Mouse (Mus musculus) neural tube, embryonic 13.5 days (tissue): ENCODE results near the gene Tmc6. TPM values are rescaled to one million over a fixed set of nuclear protein-coding genes. Genes with fewer than 3 reads are reported as not detected.
A peak's percentile ranks its signal among the peaks of the same experiment; 100 is the strongest.
"Not testable (repeated sequence)": the region's sequence is repeated elsewhere in the genome, so short reads cannot be mapped to it uniquely, and the experiment has no call there.

ENCODE experiments used
- ATAC-seq: fragments of 200-750 bp; cut with Nextera tagmentation; 2 replicates; pipeline ENCODE4 v1.8.0; 2017; ENCODE audit warnings: low read depth, mild to moderate bottlenecking, moderate TSS enrichment, moderate library complexity
- H3K27ac ChIP-seq: fragments of 300-500 bp; sonication (generic); replicated peaks from 2 replicates; pipeline ENCODE4 v1.5.1; 2015; ENCODE audit warnings: moderate library complexity, mild to moderate bottlenecking, inconsistent platforms
- H3K27me3 ChIP-seq: fragments of 300-500 bp; sonication (generic); 2 replicates; pipeline ENCODE4 v1.6.1; 2015; ENCODE audit warnings: mild to moderate bottlenecking, inconsistent platforms
- H3K36me3 ChIP-seq: fragments of 300-500 bp; sonication (generic); 2 replicates; pipeline ENCODE4 v1.6.1; 2015; ENCODE audit warnings: mild to moderate bottlenecking, inconsistent platforms
- H3K4me1 ChIP-seq: fragments of 300-500 bp; sonication (generic); replicated peaks from 2 replicates; pipeline ENCODE4 v1.6.1; 2015; ENCODE audit warnings: inconsistent platforms
- H3K4me2 ChIP-seq: fragments of 300-500 bp; sonication (generic); 2 replicates; pipeline ENCODE4 v1.6.1; 2015; ENCODE audit warnings: inconsistent platforms, mild to moderate bottlenecking, moderate library complexity
- H3K4me3 ChIP-seq: fragments of 300-500 bp; sonication (generic); 2 replicates; pipeline ENCODE4 v1.5.1; 2015; ENCODE audit warnings: mild to moderate bottlenecking, inconsistent platforms
- H3K9ac ChIP-seq: fragments of 300-500 bp; sonication (generic); 2 replicates; pipeline ENCODE4 v1.6.1; 2015; ENCODE audit warnings: moderate library complexity, mild to moderate bottlenecking, inconsistent platforms
- H3K9me3 ChIP-seq: fragments of 300-500 bp; sonication (generic); 2 replicates; pipeline ENCODE4 v1.6.1; 2016; ENCODE audit warnings: inconsistent platforms
- WGBS: fragments of 180-500 bp; shearing (Covaris S2); methylation state at CpG from one replicate; pipeline ENCODE4 v1.1.7; 2015; 5-methylcytosine and 5-hydroxymethylcytosine counted together
- polyA plus RNA-seq: library from polyadenylated mRNA; unstranded; fragments of >200 nt; fragmentation: Nextera tagmentation; extraction: Ambion mirVana; gene quantifications from 2 replicates; pipeline ENCODE4 v1.2.1, GENCODE M21; 2015

Tmc6 gene
- polyA plus RNA-seq, 1 experiment from 2014 or later, result 9.7 TPM

- peaks cover 11% of the 10 kb centered on the region for H3K4me1 ChIP-seq
- no peak for ATAC-seq
- H3K27ac ChIP-seq, result no peak overlapping the region
- no peaks in the 10 kb centered on the region for H3K36me3 ChIP-seq
- H3K27me3 ChIP-seq, result peaks cover 30% of the 10 kb centered on the region
- WGBS, result 7% methylated on average over 14 of the region's 14 CpGs
- H3K4me3 ChIP-seq, result no peak overlapping the region
- H3K9ac ChIP-seq, result no peak overlapping the region
- H3K9me3 ChIP-seq, result no peaks in the 10 kb centered on the region
- peak overlapping the region; percentile 30 for H3K4me2 ChIP-seq
These were observed 8.3 kb upstream of the Tmc6 start for GRCm38 (mm10) chr11:117790286-117790685.

- H3K27me3 ChIP-seq, result peaks cover 46% of the 10 kb centered on the region
- not testable (repeated sequence) for ATAC-seq, H3K9me3 ChIP-seq, H3K36me3 ChIP-seq, H3K4me3 ChIP-seq, H3K4me2 ChIP-seq, H3K9ac ChIP-seq, H3K27ac ChIP-seq
- H3K4me1 ChIP-seq, result peaks cover 13% of the 10 kb centered on the region
- WGBS, result 83% methylated on average over 7 of the region's 7 CpGs
These were observed 6.5 kb upstream of the Tmc6 start for GRCm38 (mm10) chr11:117788481-117788880.

GRCm38 (mm10) chr11:117786294-117786693 lies 4.3 kb upstream of the Tmc6 start:
- no peak for ATAC-seq
- Histone ChIP-seq H3K9me3 (no peaks in the 10 kb centered on the region), H3K27ac (no peak overlapping the region), H3K4me1 (peaks cover 27% of the 10 kb centered on the region), H3K27me3 (peaks cover 49% of the 10 kb centered on the region), H3K4me2 (no peak overlapping the region), H3K36me3 (no peaks in the 10 kb centered on the region), H3K9ac (no peak overlapping the region), H3K4me3 (no peak overlapping the region)
- 10% methylated on average over 10 of the region's 10 CpGs for WGBS

GRCm38 (mm10) chr11:117783683-117784309 lies 1.8 kb upstream of the Tmc6 start:
- H3K36me3 ChIP-seq, result no peaks in the 10 kb centered on the region
- H3K4me2 ChIP-seq, result peak overlapping the region; percentile 56
- H3K27ac ChIP-seq, result no peak overlapping the region
- ATAC-seq, result no peak
- peaks cover 54% of the 10 kb centered on the region for H3K27me3 ChIP-seq
- WGBS, result 28% methylated on average over 10 of the region's 10 CpGs
- peak overlapping the region; percentile 61 for H3K9ac ChIP-seq
- peaks cover 45% of the 10 kb centered on the region for H3K4me1 ChIP-seq
- H3K4me3 ChIP-seq, result no peak overlapping the region
- H3K9me3 ChIP-seq, result no peaks in the 10 kb centered on the region

- peak; percentile 27; the same call in 1 of the 2 replicates for ATAC-seq
- H3K4me3 ChIP-seq, result peak overlapping the region; percentile 26
- H3K4me1 ChIP-seq, result peaks cover 52% of the 10 kb centered on the region
- 5% methylated on average over 31 of the region's 31 CpGs for WGBS
- no peaks in the 10 kb centered on the region for H3K9me3 ChIP-seq
- H3K4me2 ChIP-seq, result peak overlapping the region; percentile 56
- H3K9ac ChIP-seq, result peak overlapping the region; percentile 61
- H3K27ac ChIP-seq, result 0 out of 2 replicates have a peak overlapping the region, but pooled peaks have one; percentile 42
- peaks cover 54% of the 10 kb centered on the region for H3K27me3 ChIP-seq
- H3K36me3 ChIP-seq, result no peaks in the 10 kb centered on the region
These were observed 1.1 kb upstream of the Tmc6 start for GRCm38 (mm10) chr11:117783089-117783488.

- H3K27me3 ChIP-seq, result peaks cover 54% of the 10 kb centered on the region
- 51% methylated on average over 9 of the region's 9 CpGs for WGBS
- ATAC-seq, result no peak
These were observed 672 bp upstream of the Tmc6 start for GRCm38 (mm10) chr11:117782705-117783034.

GRCm38 (mm10) chr11:117781199-117781821 lies 688 bp downstream of the Tmc6 start:
- peaks cover 58% of the 10 kb centered on the region for H3K4me1 ChIP-seq
- peak overlapping the region; percentile 57 for H3K4me2 ChIP-seq
- WGBS, result 23% methylated on average over 18 of the region's 18 CpGs
- H3K36me3 ChIP-seq, result no peaks in the 10 kb centered on the region
- peaks cover 54% of the 10 kb centered on the region for H3K27me3 ChIP-seq
- H3K9me3 ChIP-seq, result no peaks in the 10 kb centered on the region
- no peak for ATAC-seq
- peak overlapping the region; percentile 52 for H3K27ac ChIP-seq
- no peak overlapping the region for H3K9ac ChIP-seq
- peak overlapping the region; percentile 32; the same call in 1 of the 2 replicates for H3K4me3 ChIP-seq

More at GRCm38 (mm10) chr11:117782705-117783034, 672 bp upstream of the Tmc6 start:
- H3K4me3 ChIP-seq, result peak overlapping the region; percentile 26
- H3K36me3 ChIP-seq, result no peaks in the 10 kb centered on the region
- H3K4me2 ChIP-seq, result peak overlapping the region; percentile 56
- peak overlapping the region; percentile 61 for H3K9ac ChIP-seq
- H3K27ac ChIP-seq, result 0 out of 2 replicates have a peak overlapping the region, but pooled peaks have one; percentile 42
- peaks cover 56% of the 10 kb centered on the region for H3K4me1 ChIP-seq
- H3K9me3 ChIP-seq, result no peaks in the 10 kb centered on the region

GRCm38 (mm10) chr11:117780582-117781111 lies 1.4 kb downstream of the Tmc6 start:
- H3K36me3 ChIP-seq, result no peaks in the 10 kb centered on the region
- peak overlapping the region; percentile 66; the same call in 1 of the 2 replicates for H3K9ac ChIP-seq
- H3K27me3 ChIP-seq, result peaks cover 54% of the 10 kb centered on the region
- peak overlapping the region; percentile 32 for H3K4me3 ChIP-seq
- peak overlapping the region; percentile 78 for H3K27ac ChIP-seq
- no peaks in the 10 kb centered on the region for H3K9me3 ChIP-seq
- H3K4me2 ChIP-seq, result peak overlapping the region; percentile 57
- WGBS, result 6% methylated on average over 19 of the region's 19 CpGs
- no peak for ATAC-seq
- peaks cover 58% of the 10 kb centered on the region for H3K4me1 ChIP-seq

- peak overlapping the region; percentile 66 for H3K9ac ChIP-seq
- H3K4me2 ChIP-seq, result peak overlapping the region; percentile 57
- peak; percentile 17; the same call in 1 of the 2 replicates for ATAC-seq
- WGBS, result 4% methylated on average over 17 of the region's 17 CpGs
- H3K36me3 ChIP-seq, result no peaks in the 10 kb centered on the region
- peak overlapping the region; percentile 32 for H3K4me3 ChIP-seq
- H3K27me3 ChIP-seq, result peaks cover 49% of the 10 kb centered on the region
- no peaks in the 10 kb centered on the region for H3K9me3 ChIP-seq
- peaks cover 58% of the 10 kb centered on the region for H3K4me1 ChIP-seq
- peak overlapping the region; percentile 78 for H3K27ac ChIP-seq
These were observed 1.8 kb downstream of the Tmc6 start for GRCm38 (mm10) chr11:117780199-117780515.

- H3K9ac ChIP-seq, result peak overlapping the region; percentile 66
- no peaks in the 10 kb centered on the region for H3K9me3 ChIP-seq
- H3K4me3 ChIP-seq, result peak overlapping the region; percentile 32
- WGBS, result 3% methylated on average over 38 of the region's 38 CpGs
- no peaks in the 10 kb centered on the region for H3K36me3 ChIP-seq
- peaks cover 58% of the 10 kb centered on the region for H3K4me1 ChIP-seq
- peaks cover 44% of the 10 kb centered on the region for H3K27me3 ChIP-seq
- H3K4me2 ChIP-seq, result peak overlapping the region; percentile 57
- H3K27ac ChIP-seq, result peak overlapping the region; percentile 78
- peak; percentile 40 for ATAC-seq
These were observed 2.4 kb downstream of the Tmc6 start for GRCm38 (mm10) chr11:117779434-117780198.

- H3K4me1 ChIP-seq, result peaks cover 58% of the 10 kb centered on the region
- H3K4me2 ChIP-seq, result peak overlapping the region; percentile 57
- H3K27ac ChIP-seq, result peak overlapping the region; percentile 78
- no peaks in the 10 kb centered on the region for H3K9me3 ChIP-seq
- H3K36me3 ChIP-seq, result no peaks in the 10 kb centered on the region
- peak overlapping the region; percentile 38; the same call in 1 of the 2 replicates for H3K9ac ChIP-seq
- H3K4me3 ChIP-seq, result peak overlapping the region; percentile 32; the same call in 1 of the 2 replicates
- 43% methylated on average over 12 of the region's 12 CpGs for WGBS
- H3K27me3 ChIP-seq, result peaks cover 38% of the 10 kb centered on the region
- ATAC-seq, result no peak
These were observed 3.1 kb downstream of the Tmc6 start for GRCm38 (mm10) chr11:117778851-117779433.
